In the genomic region with DNA sequence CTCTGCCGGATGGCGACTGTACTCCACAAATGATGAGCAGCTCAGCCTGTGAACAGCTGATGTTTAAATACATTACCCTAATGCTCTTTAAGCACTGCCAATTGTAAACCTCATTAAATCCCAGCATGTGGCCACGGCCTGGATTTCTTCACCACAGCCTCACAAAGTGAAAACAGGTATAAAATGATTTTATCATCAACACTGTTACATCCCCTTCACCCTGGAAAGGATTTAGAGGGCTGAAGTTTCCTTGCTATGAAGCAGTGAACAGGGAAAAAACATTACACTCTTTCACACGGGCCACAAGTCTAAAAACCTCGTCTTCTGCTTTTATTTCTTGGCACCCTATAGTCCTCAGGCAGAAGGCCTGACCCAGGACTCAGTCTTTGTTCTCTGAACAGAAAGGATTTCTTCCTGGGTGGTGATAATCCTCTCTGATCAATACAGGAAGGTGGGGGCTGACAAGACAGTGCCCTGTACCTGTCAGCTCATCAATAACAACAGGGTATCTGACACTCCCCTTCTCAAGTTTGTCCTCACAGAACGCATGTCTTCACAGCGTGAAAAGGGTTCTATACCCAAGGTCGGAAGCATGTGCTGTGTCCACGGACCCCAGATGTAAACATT, we compare ENCODE assay signal across 10 mouse cellular contexts. TPM values are rescaled to one million over a fixed set of nuclear protein-coding genes. Genes with fewer than 3 reads are reported as not detected.
DNase-seq lines count a peak whose midpoint lies in the region; ATAC-seq and TF ChIP-seq lines count a peak whose summit lies in the region.
"Had no signal": no experiment of that assay in that cellular context is flagged by ENCODE, and none has a peak within 500 bp of the region (broad histone marks: within the 10 kb centered on the region; RNA-seq: fewer than 3 reads in every experiment).

No protein-coding gene starts in this region.

- ATAC-seq in intestine, embryonic 14.5 days (replicated peaks; ENCODE audit: low FRiP score, low TSS enrichment, low read depth) = no peak
- no peak for ATAC-seq in intestine, postnatal 0 days
- ATAC-seq in Patski = peak; percentile 74
- ATAC-seq in forebrain, postnatal 0 days = peak; percentile 59
- peak; percentile 67; the same call in 1 of the 2 replicates for ATAC-seq in midbrain, postnatal 0 days (ENCODE audit: low FRiP score)
- no peak for ATAC-seq in frontal cortex, adult (ENCODE audit: low TSS enrichment)

- peaks cover under 1% of the 10 kb centered on the region; the same call in 1 of the 2 replicates for H3K4me1 ChIP-seq in intestine, embryonic 14.5 days (replicated peaks; ENCODE audit: control insufficient read depth, insufficient read depth, low read length)
- no peaks in the 10 kb centered on the region for H3K4me1 ChIP-seq in intestine, postnatal 0 days (replicated peaks; ENCODE audit: control insufficient read depth, insufficient read depth, low read length)
- H3K4me1 ChIP-seq in forebrain, postnatal 0 days (ENCODE audit: insufficient read depth) = peaks cover 8% of the 10 kb centered on the region; the same call in 1 of the 2 replicates
- no peaks in the 10 kb centered on the region for H3K4me1 ChIP-seq in midbrain, postnatal 0 days (ENCODE audit: insufficient read depth, low read length)

- POLR2A ChIA-PET in Patski (lab: Charles Lee) = interaction anchor here (0.6 kb wide), 1 partner anchor 435 kb away, joined by 3 read pairs; no protein-coding TSS in a partner anchor

- CTCF ChIA-PET in Patski (lab: Charles Lee) = no interaction called here

- H3K4me3 ChIP-seq in intestine, embryonic 14.5 days (ENCODE audit: low read depth, low read length) = no peak overlapping the region
- no peak overlapping the region for H3K4me3 ChIP-seq in intestine, postnatal 0 days (ENCODE audit: low read depth, low read length)
- H3K4me3 ChIP-seq in forebrain, postnatal 0 days (ENCODE audit: low read depth, low read length) = no peak overlapping the region
- no peak overlapping the region for H3K4me3 ChIP-seq in midbrain, postnatal 0 days (ENCODE audit: low read depth, low read length)
- H3K4me3 ChIP-seq: limb, embryonic 15.5 days had no signal

- no peaks in the 10 kb centered on the region for H3K9me3 ChIP-seq in intestine, embryonic 14.5 days (ENCODE audit: control insufficient read depth, low read length)
- H3K9me3 ChIP-seq in intestine, postnatal 0 days (ENCODE audit: control insufficient read depth) = no peaks in the 10 kb centered on the region
- no peaks in the 10 kb centered on the region for H3K9me3 ChIP-seq in forebrain, postnatal 0 days (ENCODE audit: low read length)
- no peaks in the 10 kb centered on the region for H3K9me3 ChIP-seq in midbrain, postnatal 0 days (ENCODE audit: low read length)
- H3K9me3 ChIP-seq: limb, embryonic 15.5 days had no signal

- no peaks in the 10 kb centered on the region for H3K36me3 ChIP-seq in intestine, embryonic 14.5 days (ENCODE audit: control insufficient read depth, insufficient read depth, low read length)
- H3K36me3 ChIP-seq in intestine, postnatal 0 days (ENCODE audit: control insufficient read depth, insufficient read depth) = no peaks in the 10 kb centered on the region
- H3K36me3 ChIP-seq in forebrain, postnatal 0 days (ENCODE audit: insufficient read depth) = no peaks in the 10 kb centered on the region
- H3K36me3 ChIP-seq in midbrain, postnatal 0 days (ENCODE audit: insufficient read depth, low read length) = no peaks in the 10 kb centered on the region
- H3K36me3 ChIP-seq: limb, embryonic 15.5 days had no signal

- 0 out of 2 replicates have a peak overlapping the region, but pooled peaks have one; percentile 22 for H3K27ac ChIP-seq in intestine, embryonic 14.5 days (ENCODE audit: low read depth)
- no peak overlapping the region for H3K27ac ChIP-seq in intestine, postnatal 0 days (ENCODE audit: low read depth, low read length)
- peak overlapping the region; percentile 42; the same call in 1 of the 2 replicates for H3K27ac ChIP-seq in forebrain, postnatal 0 days (ENCODE audit: low read depth, low read length)
- H3K27ac ChIP-seq in midbrain, postnatal 0 days (ENCODE audit: low read depth, low read length) = no peak overlapping the region
- H3K27ac ChIP-seq: limb, embryonic 15.5 days had no signal

- no peak overlapping the region for H3K9ac ChIP-seq in intestine, embryonic 14.5 days (ENCODE audit: low read length)
- no peak overlapping the region for H3K9ac ChIP-seq in intestine, postnatal 0 days (ENCODE audit: low read depth, low read length)
- H3K9ac ChIP-seq in forebrain, postnatal 0 days = no peak overlapping the region
- no peak overlapping the region for H3K9ac ChIP-seq in midbrain, postnatal 0 days (replicated peaks; ENCODE audit: low read length, poor library complexity, severe bottlenecking)
- H3K9ac ChIP-seq: limb, embryonic 15.5 days had no signal

- no peaks in the 10 kb centered on the region for H3K27me3 ChIP-seq in intestine, embryonic 14.5 days (replicated peaks; ENCODE audit: control insufficient read depth, insufficient read depth, low read length)
- no peaks in the 10 kb centered on the region for H3K27me3 ChIP-seq in intestine, postnatal 0 days (replicated peaks; ENCODE audit: control insufficient read depth, insufficient read depth, low read length)
- no peaks in the 10 kb centered on the region for H3K27me3 ChIP-seq in Patski
- no peaks in the 10 kb centered on the region for H3K27me3 ChIP-seq in forebrain, postnatal 0 days (ENCODE audit: insufficient read depth, low read length)
- H3K27me3 ChIP-seq in midbrain, postnatal 0 days (ENCODE audit: insufficient read depth, low read length) = no peaks in the 10 kb centered on the region
- H3K27me3 ChIP-seq: limb, embryonic 15.5 days had no signal

- no peak overlapping the region for H3K4me2 ChIP-seq in intestine, embryonic 14.5 days (ENCODE audit: low read length)
- no peak overlapping the region for H3K4me2 ChIP-seq in intestine, postnatal 0 days (replicated peaks; ENCODE audit: low read depth)
- H3K4me2 ChIP-seq in forebrain, postnatal 0 days (ENCODE audit: low read depth) = no peak overlapping the region
- H3K4me2 ChIP-seq in midbrain, postnatal 0 days (ENCODE audit: low read depth, low read length, poor library complexity, severe bottlenecking) = no peak overlapping the region
- H3K4me2 ChIP-seq: limb, embryonic 15.5 days had no signal

- TF ChIP-seq CTCF in intestine, postnatal 0 days (IDR thresholded peaks at IDR 0.05; ENCODE audit: low read depth) = no peak
- peak; percentile 37 for TF ChIP-seq CTCF in Patski (IDR thresholded peaks at IDR 0.05)
- no peak for TF ChIP-seq CTCF in forebrain, postnatal 0 days (IDR thresholded peaks at IDR 0.05; ENCODE audit: low read depth)
- TF ChIP-seq CTCF in midbrain, postnatal 0 days (IDR thresholded peaks at IDR 0.05) = no peak

- no peak for DNase-seq in intestine, embryonic 14.5 days (ENCODE audit: low spot score)
- DNase-seq in Patski (ENCODE audit: low read depth, low spot score) = no peak
- DNase-seq in forebrain, postnatal 0 days = peak; percentile 49
- DNase-seq in midbrain, postnatal 0 days (ENCODE audit: low spot score) = peak; percentile 52
- no peak for DNase-seq in right cerebral cortex, postnatal 10 days (ENCODE audit: low spot score in 2 of 2)
- DNase-seq in right cerebral cortex, adult 2 months (ENCODE audit: low spot score in 2 of 2) = no peak
- DNase-seq: heart, adult 18-20 months had no signal

- 31% methylated on average over 9 of the region's 9 CpGs for WGBS in intestine, embryonic 14.5 days
- WGBS in intestine, postnatal 0 days = 60% methylated on average over 9 of the region's 9 CpGs
- WGBS in forebrain, postnatal 0 days = 15% methylated on average over 9 of the region's 9 CpGs
- WGBS in midbrain, postnatal 0 days = 26% methylated on average over 9 of the region's 9 CpGs

- in situ Hi-C loops in Patski (cut with MboI; ENCODE audit: low pct_unique_long_range_greater_than_20kb) = no loop called here

RNA-seq across cellular contexts. Expression of gene Slc25a13, which starts 42.9 kb away (rescaled TPM):
- 37.9 and 43.1 TPM in 2 replicates for polyA plus RNA-seq in intestine, embryonic 14.5 days (2014; fragmentation: Nextera tagmentation; extraction: Ambion mirVana)
- 32.3 and 35.4 TPM in 2 replicates for polyA plus RNA-seq in intestine, postnatal 0 days (2015; fragmentation: Nextera tagmentation; extraction: Ambion mirVana)
- polyA plus RNA-seq in Patski (2021) = 76.1 TPM
- 2.3 and 5.2 TPM in 2 replicates for total RNA-seq in forebrain, postnatal 0 days (2014; rRNA removed)
- 3.1 and 3.2 TPM in 2 replicates for polyA plus RNA-seq in forebrain, postnatal 0 days (2015; fragmentation: Nextera tagmentation; extraction: Ambion mirVana)
- total RNA-seq in midbrain, postnatal 0 days (2014; rRNA removed) = 2.4 and 4.0 TPM in 2 replicates
- polyA plus RNA-seq in midbrain, postnatal 0 days (2015; fragmentation: Nextera tagmentation; extraction: Ambion mirVana) = 2.1 and 2.7 TPM in 2 replicates

Comparison
In these comparisons a context has a peak if more than half of its experiments do, and no peak if none do; other contexts are left out.
1. H3K27ac ChIP-seq: peak in intestine, embryonic 14.5 days (single experiment) and forebrain, postnatal 0 days (single experiment); none in intestine, postnatal 0 days (single experiment) and midbrain, postnatal 0 days (single experiment).
2. ATAC-seq: peak in Patski (single experiment), forebrain, postnatal 0 days (single experiment) and midbrain, postnatal 0 days (single experiment); none in intestine, embryonic 14.5 days (single experiment), intestine, postnatal 0 days (single experiment) and frontal cortex, adult (single experiment).
3. DNase-seq: peak in forebrain, postnatal 0 days (single experiment) and midbrain, postnatal 0 days (single experiment); none in intestine, embryonic 14.5 days (single experiment), Patski (single experiment), right cerebral cortex, postnatal 10 days (0 of 2) and right cerebral cortex, adult 2 months (0 of 2).